Mouse (Mus musculus) layer of hippocampus, postnatal 36 days (tissue): Measurements from ENCODE around the gene Cask. TPM values are rescaled to one million over a fixed set of nuclear protein-coding genes. Genes with fewer than 3 reads are reported as not detected.

Experiments used
- DNase-seq, 2 experiments: peaks; one replicate each; pipeline ENCODE4 v3.0.0; 2022
- total RNA-seq, 2 experiments: library from RNA; stranded (reverse); gene quantifications; 2 replicates each; pipeline ENCODE4 v1.2.3; 2021

Gene Cask
- total RNA-seq, 2 experiments from 2014 or later, result 81.2 to 84.8 TPM

- DNase-seq, result no peak
Observed at GRCm38 (mm10) chrX:13622654-13623053, 228.5 kb downstream of the Cask start.

GRCm38 (mm10) chrX:13621473-13621872 is 229.7 kb downstream of the Cask start:
- DNase-seq, result no peak

GRCm38 (mm10) chrX:13618476-13618875 is 232.7 kb downstream of the Cask start:
- DNase-seq, result no peak

GRCm38 (mm10) chrX:13617294-13617693 is 233.9 kb downstream of the Cask start:
- no peak for DNase-seq

GRCm38 (mm10) chrX:13616726-13617125 is 234.4 kb downstream of the Cask start:
- DNase-seq, result no peak

- DNase-seq, result no peak
Observed at GRCm38 (mm10) chrX:13612115-13612514, 239.1 kb downstream of the Cask start.

GRCm38 (mm10) chrX:13611114-13611513 is 240.1 kb downstream of the Cask start:
- DNase-seq, result no peak

GRCm38 (mm10) chrX:13607752-13608151 is 243.4 kb downstream of the Cask start:
- no peak for DNase-seq

GRCm38 (mm10) chrX:13606741-13607140 is 244.4 kb downstream of the Cask start:
- DNase-seq, result no peak

- DNase-seq, result no peak
Observed at GRCm38 (mm10) chrX:13599966-13600365, 251.2 kb downstream of the Cask start.

- DNase-seq, result no peak
Observed at GRCm38 (mm10) chrX:13599373-13599772, 251.8 kb downstream of the Cask start.

GRCm38 (mm10) chrX:13577647-13578046 is 273.5 kb downstream of the Cask start:
- DNase-seq, result no peak

- DNase-seq, result no peak
Observed at GRCm38 (mm10) chrX:13576606-13577005, 274.6 kb downstream of the Cask start.

GRCm38 (mm10) chrX:13574872-13575271 is 276.3 kb downstream of the Cask start:
- no peak for DNase-seq

- no peak for DNase-seq
Observed at GRCm38 (mm10) chrX:13574298-13574697, 276.9 kb downstream of the Cask start.

GRCm38 (mm10) chrX:13554504-13554903 is 296.7 kb downstream of the Cask start:
- DNase-seq, result no peak

- no peak for DNase-seq
Observed at GRCm38 (mm10) chrX:13552288-13552687, 298.9 kb downstream of the Cask start.

- no peak for DNase-seq
Observed at GRCm38 (mm10) chrX:13551566-13551965, 299.6 kb downstream of the Cask start.

- no peak for DNase-seq
Observed at GRCm38 (mm10) chrX:13549100-13549499, 302.1 kb downstream of the Cask start.

GRCm38 (mm10) chrX:13521288-13521687 is 329.9 kb downstream of the Cask start:
- DNase-seq, result no peak

GRCm38 (mm10) chrX:13520566-13520965 is 330.6 kb downstream of the Cask start:
- no peak for DNase-seq

- DNase-seq, result no peak
Observed at GRCm38 (mm10) chrX:13519408-13519783, 331.8 kb downstream of the Cask start.

- no peak for DNase-seq
Observed at GRCm38 (mm10) chrX:13518781-13519407, 332.3 kb downstream of the Cask start.

GRCm38 (mm10) chrX:13518019-13518418 is 333.1 kb downstream of the Cask start:
- no peak for DNase-seq

- no peak for DNase-seq
Observed at GRCm38 (mm10) chrX:13516451-13516850, 334.7 kb downstream of the Cask start.
